Mouse (Mus musculus) liver, embryonic 14.5 days (tissue): ENCODE data around the gene Hmga1b. TPM values are rescaled to one million over a fixed set of nuclear protein-coding genes. Genes with fewer than 3 reads are reported as not detected.
A peak's percentile ranks its signal among the peaks of the same experiment; 100 is the strongest.
"Not testable (repeated sequence)": the region's sequence is repeated elsewhere in the genome, so short reads cannot be mapped to it uniquely, and the experiment has no call there.

Source experiments
- ATAC-seq: fragments of 200-750 bp; cut with Nextera tagmentation; 2 replicates; pipeline ENCODE4 v1.8.0; 2017; ENCODE audit warnings: moderate number of reproducible peaks, mild to moderate bottlenecking, moderate library complexity; ENCODE audit not compliant: insufficient read depth
- DNase-seq, 3 experiments: peaks; one replicate each; pipeline ENCODE4 v3.0.0-alpha.2; 2012 to 2013; ENCODE audit warnings: low read depth in 3 of 3, low spot score in 3 of 3
- H3K27ac ChIP-seq: fragments of 300-500 bp; sonication (generic); 2 replicates; pipeline ENCODE4 v1.5.1; 2014; ENCODE audit warnings: moderate library complexity, mild to moderate bottlenecking, control low read depth, inconsistent platforms
- H3K27me3 ChIP-seq: fragments of 300-500 bp; sonication (generic); 2 replicates; pipeline ENCODE4 v1.6.1; 2014; ENCODE audit warnings: mild to moderate bottlenecking, low read length, moderate library complexity; ENCODE audit not compliant: control insufficient read depth, insufficient read depth
- H3K36me3 ChIP-seq: fragments of 300-500 bp; sonication (generic); replicated peaks from 2 replicates; pipeline ENCODE4 v1.6.1; 2014; ENCODE audit warnings: low read depth; ENCODE audit not compliant: control insufficient read depth, insufficient read depth
- H3K4me1 ChIP-seq, 2 experiments: fragments of 200-500 bp in 1 of 2; fragments of 300-500 bp in 1 of 2; sonication (generic) in 1 of 2; replicated peaks; 2 replicates each; pipeline ENCODE4 v1.6.1; 2012 to 2014; ENCODE audit warnings: antibody characterized with exemption in 1 of 2, inconsistent platforms in 1 of 2, low read length in 1 of 2; ENCODE audit not compliant: control insufficient read depth in 2 of 2, insufficient read depth in 2 of 2
- H3K4me2 ChIP-seq: fragments of 300-500 bp; sonication (generic); 2 replicates; pipeline ENCODE4 v1.6.1; 2014; ENCODE audit warnings: low read depth, mild to moderate bottlenecking, control low read depth, moderate library complexity
- H3K4me3 ChIP-seq, 2 experiments: fragments of 200-500 bp in 1 of 2; fragments of 300-500 bp in 1 of 2; sonication (generic) in 1 of 2; 2 replicates each; pipeline ENCODE4 v1.5.1; 2012 to 2014; ENCODE audit warnings: low read depth in 2 of 2, low read length in 2 of 2, mild to moderate bottlenecking in 2 of 2, control low read depth in 1 of 2, inconsistent platforms in 1 of 2, moderate library complexity in 1 of 2; ENCODE audit not compliant: insufficient read depth in 1 of 2
- H3K9ac ChIP-seq: fragments of 300-500 bp; sonication (generic); replicated peaks from 2 replicates; pipeline ENCODE4 v1.6.1; 2014; ENCODE audit warnings: mild to moderate bottlenecking, control low read depth, moderate library complexity
- H3K9me3 ChIP-seq: fragments of 300-500 bp; sonication (generic); 2 replicates; pipeline ENCODE4 v1.6.1; 2016; ENCODE audit warnings: low read length, mixed read lengths; ENCODE audit not compliant: control insufficient read depth
- CTCF ChIP-seq: IDR thresholded peaks from 2 replicates; pipeline ENCODE4 v1.5.1; 2016; ENCODE audit warnings: antibody characterized with exemption, low read depth, control low read depth
- EP300 ChIP-seq: IDR thresholded peaks from 2 replicates; pipeline ENCODE4 v1.6.1; 2016; ENCODE audit warnings: antibody characterized with exemption, low read depth
- WGBS: fragments of 180-500 bp; shearing (Covaris S2); extraction: QIAGEN DNeasy Blood & Tissue Kit; methylation state at CpG from one replicate; pipeline ENCODE4 v1.1.7; 2014; ENCODE audit not compliant: insufficient replicate concordance; 5-methylcytosine and 5-hydroxymethylcytosine counted together
- polyA plus RNA-seq, 2 experiments: library from polyadenylated mRNA; depleted of rRNA in 1 of 2; stranded (reverse) in 1 of 2; unstranded in 1 of 2; fragments of >200 nt; fragmentation: Nextera tagmentation in 1 of 2; extraction: Ambion mirVana in 1 of 2; gene quantifications; 2 replicates each; pipeline versions ENCODE4 v1.2.1 to v1.2.3; 2012 to 2014

The Hmga1b gene
- polyA plus RNA-seq, 2 experiments = 2.0 to 4.3 TPM

DNA sequence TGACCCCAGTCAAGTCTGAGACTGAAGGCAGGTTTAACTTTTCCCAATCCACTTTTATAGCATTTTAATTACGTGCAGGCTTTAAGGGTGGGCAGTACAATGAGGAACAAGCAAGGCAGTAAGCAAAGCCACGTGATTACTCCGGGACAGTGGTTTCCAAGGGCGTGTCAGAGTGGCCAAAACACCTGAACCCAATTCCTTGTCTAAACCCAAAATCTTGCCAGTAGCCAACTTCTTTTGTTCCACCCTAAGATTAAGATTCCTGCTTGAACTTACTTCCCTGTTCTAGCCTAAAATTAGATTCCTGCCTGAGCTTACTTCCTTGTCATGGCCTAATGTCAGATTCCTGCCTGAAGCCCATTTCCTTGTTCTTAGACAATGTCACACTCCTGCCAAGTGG lies 14.6 kb upstream of the Hmga1b start:
- no peaks in the 10 kb centered on the region for H3K4me1 ChIP-seq

DNA sequence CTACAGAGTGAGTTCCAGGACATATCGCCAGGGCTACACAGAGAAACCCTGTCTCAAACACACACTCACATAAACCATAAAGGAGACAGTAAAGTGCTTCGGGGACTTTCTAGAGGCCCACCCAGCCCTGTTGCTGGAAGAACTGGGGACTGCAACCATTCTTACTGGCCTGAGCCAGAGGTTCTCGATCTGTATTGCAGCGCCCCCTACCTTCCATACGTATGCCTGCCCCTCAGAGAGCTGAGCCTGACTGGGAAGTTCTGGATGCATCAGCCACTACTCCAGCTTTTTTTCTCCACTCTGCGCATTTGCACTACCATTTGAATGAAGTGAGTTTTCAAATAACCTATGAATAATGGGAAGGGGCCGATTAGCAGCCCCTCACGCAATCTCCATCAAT lies 13.2 kb upstream of the Hmga1b start:
- 44% methylated on average over 8 of the region's 8 CpGs for WGBS

More for the DNA sequence above, 14.6 kb upstream of the Hmga1b start:
- no peaks in the 10 kb centered on the region for H3K9me3 ChIP-seq
- TF ChIP-seq EP300 = no peak
- no peak for TF ChIP-seq CTCF
- ATAC-seq = no peak
- H3K27me3 ChIP-seq = no peaks in the 10 kb centered on the region
- H3K4me3 ChIP-seq = no peak overlapping the region
- no peak overlapping the region for H3K4me2 ChIP-seq
- no peak overlapping the region for H3K27ac ChIP-seq
- WGBS = 38% methylated on average over 4 of the region's 4 CpGs
- H3K36me3 ChIP-seq = no peaks in the 10 kb centered on the region
- DNase-seq = no peak
- no peak overlapping the region for H3K9ac ChIP-seq

GRCm38 (mm10) chr11:120751606-120752005 lies 11.0 kb upstream of the Hmga1b start:
- H3K4me1 ChIP-seq = no peaks in the 10 kb centered on the region
- 59% methylated on average over 4 of the region's 4 CpGs for WGBS
- no peak for ATAC-seq

More for the DNA sequence above, 13.2 kb upstream of the Hmga1b start:
- TF ChIP-seq EP300 (no peak), CTCF (peak; percentile 80)
- ATAC-seq (no peak), DNase-seq (peak; percentile 13 to 26 (median 20))
- Histone ChIP-seq H3K4me1 (no peaks in the 10 kb centered on the region), H3K36me3 (no peaks in the 10 kb centered on the region), H3K9ac (no peak overlapping the region), H3K4me3 (no peak overlapping the region), H3K4me2 (no peak overlapping the region), H3K27ac (no peak overlapping the region), H3K9me3 (no peaks in the 10 kb centered on the region), H3K27me3 (no peaks in the 10 kb centered on the region)

DNA sequence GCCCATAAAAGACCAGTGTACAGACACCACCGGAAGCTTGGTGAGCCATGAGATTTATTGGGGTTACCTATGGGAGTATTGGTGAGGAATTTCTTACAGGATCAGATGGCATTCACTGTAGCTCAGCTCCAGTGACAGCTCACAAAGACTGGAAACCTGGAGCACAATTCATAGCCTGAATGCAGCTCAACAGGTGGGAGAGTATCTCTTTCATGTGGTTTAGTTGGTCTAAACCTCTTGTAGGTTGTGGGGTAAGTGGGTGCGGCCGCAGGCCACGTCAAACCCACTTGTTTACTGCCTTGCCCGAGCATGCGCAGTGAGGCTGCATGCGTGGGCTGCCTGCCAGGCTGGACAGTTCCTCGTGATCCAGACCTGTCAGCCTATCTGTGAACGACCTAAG lies 2.4 kb upstream of the Hmga1b start:
- H3K4me1 ChIP-seq = no peaks in the 10 kb centered on the region
- no peak overlapping the region for H3K4me3 ChIP-seq
- ATAC-seq (no peak), DNase-seq (no peak)
- no peak for TF ChIP-seq EP300
- no peak for TF ChIP-seq CTCF
- WGBS = 71% methylated on average over 9 of the region's 9 CpGs
- no peaks in the 10 kb centered on the region for H3K36me3 ChIP-seq
- peaks cover 6% of the 10 kb centered on the region for H3K27me3 ChIP-seq
- no peak overlapping the region for H3K4me2 ChIP-seq
- H3K9ac ChIP-seq = no peak overlapping the region
- H3K9me3 ChIP-seq = peaks cover 6% of the 10 kb centered on the region
- no peak overlapping the region for H3K27ac ChIP-seq

More at GRCm38 (mm10) chr11:120751606-120752005, 11.0 kb upstream of the Hmga1b start:
- no peaks in the 10 kb centered on the region for H3K36me3 ChIP-seq
- no peaks in the 10 kb centered on the region for H3K27me3 ChIP-seq
- H3K9me3 ChIP-seq = no peaks in the 10 kb centered on the region
- H3K4me2 ChIP-seq = no peak overlapping the region
- H3K9ac ChIP-seq = no peak overlapping the region
- TF ChIP-seq EP300 (no peak), CTCF (no peak)
- no peak overlapping the region for H3K27ac ChIP-seq
- no peak overlapping the region for H3K4me3 ChIP-seq
- no peak for DNase-seq

GRCm38 (mm10) chr11:120761811-120762671 lies 553 bp upstream of the Hmga1b start:
- H3K27me3 ChIP-seq = peaks cover 6% of the 10 kb centered on the region
- no peak overlapping the region for H3K27ac ChIP-seq
- WGBS = 52% methylated on average over 14 of the region's 14 CpGs
- H3K9me3 ChIP-seq = peaks cover 6% of the 10 kb centered on the region
- no peaks in the 10 kb centered on the region for H3K36me3 ChIP-seq
- no peak overlapping the region for H3K4me3 ChIP-seq
- H3K4me1 ChIP-seq = no peaks in the 10 kb centered on the region
- DNase-seq (no peak), ATAC-seq (no peak)
- no peak for TF ChIP-seq EP300
- no peak for TF ChIP-seq CTCF
- no peak overlapping the region for H3K9ac ChIP-seq
- no peak overlapping the region for H3K4me2 ChIP-seq

- 10% methylated on average over 5 of the region's 23 CpGs for WGBS
- ATAC-seq = not testable (repeated sequence)
Observed at GRCm38 (mm10) chr11:120763121-120763999, 766 bp downstream of the Hmga1b start.

DNA sequence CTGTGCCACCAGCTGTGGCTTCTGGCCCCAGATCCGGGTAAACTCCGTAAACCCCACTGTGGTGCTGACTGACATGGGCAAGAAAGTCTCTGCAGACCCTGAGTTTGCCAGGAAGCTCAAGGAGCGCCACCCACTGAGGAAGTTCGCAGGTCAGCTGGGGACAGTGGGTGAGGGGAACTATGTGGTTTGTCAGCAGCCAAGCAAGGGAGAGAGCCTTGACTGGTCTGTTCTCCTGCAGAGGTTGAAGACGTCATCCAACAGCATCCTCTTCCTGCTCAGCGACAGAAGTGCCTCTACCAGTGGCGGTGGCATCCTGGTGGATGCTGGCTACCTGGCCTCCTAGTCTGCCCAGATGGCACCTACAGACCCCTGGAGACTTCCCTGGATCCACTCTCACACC lies 4.4 kb downstream of the Hmga1b start:
- not testable (repeated sequence) for ATAC-seq, H3K9ac ChIP-seq, H3K36me3 ChIP-seq, H3K9me3 ChIP-seq, DNase-seq, H3K4me1 ChIP-seq, H3K27ac ChIP-seq, H3K27me3 ChIP-seq, H3K4me2 ChIP-seq, H3K4me3 ChIP-seq
- WGBS = 7% methylated on average over 5 of the region's 7 CpGs

More at GRCm38 (mm10) chr11:120763121-120763999, 766 bp downstream of the Hmga1b start:
- not testable (repeated sequence) for H3K4me3 ChIP-seq, H3K4me1 ChIP-seq, H3K4me2 ChIP-seq, H3K9ac ChIP-seq, H3K9me3 ChIP-seq, H3K27ac ChIP-seq, H3K36me3 ChIP-seq, DNase-seq, H3K27me3 ChIP-seq
